Mouse (Mus musculus): ENCODE results near the gene Cpn1.

- no peak for TF ChIP-seq CTCF (conservative IDR thresholded peaks at IDR 0.05; ENCODE audit: low read length)
- no peak for TF ChIP-seq POU5F1 (IDR thresholded peaks at IDR 0.05; ENCODE audit: borderline replicate concordance, low read length)
These were observed 14.2 kb downstream of the Cpn1 start for GRCm38 (mm10) chr19:43972129-43972528.

Data from E14TG2a.4 (cell line).